In genomic region chr2:91258054-91258453, GRCm38 (mm10) we compare ENCODE assay signal across 8 mouse cellular contexts. TPM values are rescaled to one million over a fixed set of nuclear protein-coding genes. Genes with fewer than 3 reads are reported as not detected.
DNase-seq lines count a peak whose midpoint lies in the region; TF ChIP-seq lines count a peak whose summit lies in the region.

No protein-coding gene starts in this region.

- peaks cover 41% of the 10 kb centered on the region for H3K27me3 ChIP-seq in hindbrain, embryonic 10.5 days (ENCODE audit: insufficient read depth, poor library complexity, severe bottlenecking)
- peaks cover 41% of the 10 kb centered on the region for H3K27me3 ChIP-seq in midbrain, embryonic 10.5 days (ENCODE audit: low read depth, poor library complexity, severe bottlenecking)

- H3K4me1 ChIP-seq in hindbrain, embryonic 10.5 days (replicated peaks), result peaks cover 49% of the 10 kb centered on the region
- H3K4me1 ChIP-seq in midbrain, embryonic 10.5 days, result peaks cover 43% of the 10 kb centered on the region

- intact Hi-C loops in left cerebral cortex, adult 2 months (cut with DNase I), result loop anchor here (5.0 kb wide), 1 partner anchor 141 kb away; the partner anchor contains the start of gene Mybpc3
- intact Hi-C loops in left cerebral cortex, postnatal 36 days (cut with DNase I), result no loop called here

- H3K9me3 ChIP-seq in hindbrain, embryonic 10.5 days, result no peaks in the 10 kb centered on the region
- H3K9me3 ChIP-seq in midbrain, embryonic 10.5 days (replicated peaks), result no peaks in the 10 kb centered on the region

- WGBS in hindbrain, embryonic 10.5 days, result 73% methylated on average over 5 of the region's 5 CpGs
- WGBS in midbrain, embryonic 10.5 days, result 77% methylated on average over 5 of the region's 5 CpGs

- H3K4me3 ChIP-seq in left cerebral cortex, adult 2 months, result peak overlapping the region; percentile 73
- H3K4me3 ChIP-seq in hindbrain, embryonic 10.5 days, result peak overlapping the region; percentile 70
- peak overlapping the region; percentile 79 for H3K4me3 ChIP-seq in midbrain, embryonic 10.5 days

- no peak for TF ChIP-seq CTCF in left cerebral cortex, adult 2 months (IDR thresholded peaks at IDR 0.05)

- H3K36me3 ChIP-seq in hindbrain, embryonic 10.5 days, result peaks cover 23% of the 10 kb centered on the region
- peaks cover 29% of the 10 kb centered on the region for H3K36me3 ChIP-seq in midbrain, embryonic 10.5 days

- H3K27ac ChIP-seq in left cerebral cortex, adult 2 months, result peak overlapping the region; percentile 79
- H3K27ac ChIP-seq in hindbrain, embryonic 10.5 days, result peak overlapping the region; percentile 91
- peak overlapping the region; percentile 91 for H3K27ac ChIP-seq in midbrain, embryonic 10.5 days (replicated peaks)

- peak; percentile 49 to 55 for DNase-seq in adrenal gland, postnatal 36 days
- no peak for DNase-seq in adrenal gland, postnatal 4 days (ENCODE audit: low spot score in 2 of 2)
- peak in 1 of 2 experiments; percentile 59 for DNase-seq in left cerebral cortex, adult 2 months (ENCODE audit: extremely low spot score in 1 of 2, low spot score in 2 of 2)
- no peak for DNase-seq in left cerebral cortex, postnatal 36 days (ENCODE audit: low spot score in 2 of 2)
- no peak for DNase-seq in hindbrain, embryonic 10.5 days (ENCODE audit: low spot score)
- no peak for DNase-seq in midbrain, embryonic 10.5 days (ENCODE audit: low spot score)
- no peak for DNase-seq in urinary bladder, postnatal 25 days (ENCODE audit: low spot score)
- no peak for DNase-seq in spleen, postnatal 36 days (ENCODE audit: low spot score in 2 of 2)

RNA-seq across cellular contexts. Expression of gene Pacsin3, which starts 2.3 kb away (rescaled TPM):
- 100 to 1,000 TPM in 1 of 2 experiments, 10 to 100 TPM in 1; 52.8 to 124 TPM for total RNA-seq in adrenal gland, postnatal 36 days (2021)
- total RNA-seq in adrenal gland, postnatal 4 days (2021), result 100 to 1,000 TPM; 111 to 112 TPM
- 10 to 100 TPM; 42.7 to 46.9 TPM for total RNA-seq in left cerebral cortex, adult 2 months (2021)
- total RNA-seq in left cerebral cortex, postnatal 36 days (2021), result 10 to 100 TPM; 40.8 to 43.2 TPM
- polyA plus RNA-seq in hindbrain, embryonic 10.5 days (2016; fragmentation: Nextera tagmentation; extraction: Ambion mirVana), result 30.0 and 38.5 TPM in 2 replicates
- polyA plus RNA-seq in midbrain, embryonic 10.5 days (2016; fragmentation: Nextera tagmentation; extraction: Ambion mirVana), result 38.9 and 40.5 TPM in 2 replicates

RNA-seq across cellular contexts. Expression of gene Arfgap2, which starts 6.7 kb away (rescaled TPM):
- total RNA-seq in adrenal gland, postnatal 36 days (2021), result 10 to 100 TPM; 88.2 to 94.6 TPM
- total RNA-seq in adrenal gland, postnatal 4 days (2021), result 100 to 1,000 TPM; 112 to 119 TPM
- total RNA-seq in left cerebral cortex, adult 2 months (2021), result 10 to 100 TPM; 73.9 to 81.8 TPM
- 10 to 100 TPM; 66.2 to 78.1 TPM for total RNA-seq in left cerebral cortex, postnatal 36 days (2021)
- polyA plus RNA-seq in hindbrain, embryonic 10.5 days (2016; fragmentation: Nextera tagmentation; extraction: Ambion mirVana), result 93.6 and 94.4 TPM in 2 replicates
- 99.0 and 104 TPM in 2 replicates for polyA plus RNA-seq in midbrain, embryonic 10.5 days (2016; fragmentation: Nextera tagmentation; extraction: Ambion mirVana)

RNA-seq across cellular contexts. Expression of gene Ddb2, which starts 21.3 kb away (rescaled TPM):
- 10 to 100 TPM in 1 of 2 experiments, 1 to 10 TPM in 1; 8.8 to 10.5 TPM for total RNA-seq in adrenal gland, postnatal 36 days (2021)
- total RNA-seq in adrenal gland, postnatal 4 days (2021), result 10 to 100 TPM; 19.1 to 19.7 TPM
- total RNA-seq in left cerebral cortex, adult 2 months (2021), result 10 to 100 TPM; 11.7 to 14.4 TPM
- total RNA-seq in left cerebral cortex, postnatal 36 days (2021), result 10 to 100 TPM in 1 of 2 experiments, 1 to 10 TPM in 1; 9.6 to 12.2 TPM
- polyA plus RNA-seq in hindbrain, embryonic 10.5 days (2016; fragmentation: Nextera tagmentation; extraction: Ambion mirVana), result 8.3 and 10.5 TPM in 2 replicates
- polyA plus RNA-seq in midbrain, embryonic 10.5 days (2016; fragmentation: Nextera tagmentation; extraction: Ambion mirVana), result 7.9 and 9.4 TPM in 2 replicates

RNA-seq across cellular contexts. Expression of gene Acp2, which starts 55.4 kb away (rescaled TPM):
- total RNA-seq in adrenal gland, postnatal 36 days (2021), result 10 to 100 TPM; 47.8 to 47.9 TPM
- 10 to 100 TPM; 47.3 TPM for total RNA-seq in adrenal gland, postnatal 4 days (2021)
- total RNA-seq in left cerebral cortex, adult 2 months (2021), result 10 to 100 TPM; 42.4 to 44.5 TPM
- 10 to 100 TPM; 44.5 to 46.9 TPM for total RNA-seq in left cerebral cortex, postnatal 36 days (2021)
- 29.6 and 34.9 TPM in 2 replicates for polyA plus RNA-seq in hindbrain, embryonic 10.5 days (2016; fragmentation: Nextera tagmentation; extraction: Ambion mirVana)
- 28.3 and 35.3 TPM in 2 replicates for polyA plus RNA-seq in midbrain, embryonic 10.5 days (2016; fragmentation: Nextera tagmentation; extraction: Ambion mirVana)

RNA-seq across cellular contexts. Expression of gene Nr1h3, which starts 55.4 kb away (rescaled TPM):
- 10 to 100 TPM; 26.2 to 34.3 TPM for total RNA-seq in adrenal gland, postnatal 36 days (2021)
- 10 to 100 TPM; 10.3 to 11.5 TPM for total RNA-seq in adrenal gland, postnatal 4 days (2021)
- total RNA-seq in left cerebral cortex, adult 2 months (2021), result 1 to 10 TPM; 3.4 to 7.1 TPM
- total RNA-seq in left cerebral cortex, postnatal 36 days (2021), result 1 to 10 TPM; 3.1 to 4.2 TPM
- 2.0 and 2.1 TPM in 2 replicates for polyA plus RNA-seq in hindbrain, embryonic 10.5 days (2016; fragmentation: Nextera tagmentation; extraction: Ambion mirVana)
- 2.3 and 3.1 TPM in 2 replicates for polyA plus RNA-seq in midbrain, embryonic 10.5 days (2016; fragmentation: Nextera tagmentation; extraction: Ambion mirVana)

Comparison
In these comparisons a context has a peak if more than half of its experiments do, and no peak if none do; other contexts are left out.
1. DNase-seq: peak in adrenal gland, postnatal 36 days (2 of 2); none in adrenal gland, postnatal 4 days (0 of 2), left cerebral cortex, postnatal 36 days (0 of 2), hindbrain, embryonic 10.5 days (single experiment), midbrain, embryonic 10.5 days (single experiment), urinary bladder, postnatal 25 days (single experiment) and spleen, postnatal 36 days (0 of 2).
2. Peak in every context shown above with its lines, with median percentiles within 50 percentile points of each other: H3K27ac ChIP-seq and H3K4me3 ChIP-seq.